Mouse (Mus musculus): ENCODE measurements around the gene Slit1. TPM values are rescaled to one million over a fixed set of nuclear protein-coding genes. Genes with fewer than 3 reads are reported as not detected.

Slit1 gene
- polyA plus RNA-seq, 1 experiment from 2014 or later = 14.8 TPM

GRCm38 (mm10) chr19:41719436-41719835 lies 24.0 kb downstream of the Slit1 start:
- H3K4me1 ChIP-seq = peaks cover 45% of the 10 kb centered on the region
- 80% methylated on average over 8 of the region's 8 CpGs for WGBS

DNA sequence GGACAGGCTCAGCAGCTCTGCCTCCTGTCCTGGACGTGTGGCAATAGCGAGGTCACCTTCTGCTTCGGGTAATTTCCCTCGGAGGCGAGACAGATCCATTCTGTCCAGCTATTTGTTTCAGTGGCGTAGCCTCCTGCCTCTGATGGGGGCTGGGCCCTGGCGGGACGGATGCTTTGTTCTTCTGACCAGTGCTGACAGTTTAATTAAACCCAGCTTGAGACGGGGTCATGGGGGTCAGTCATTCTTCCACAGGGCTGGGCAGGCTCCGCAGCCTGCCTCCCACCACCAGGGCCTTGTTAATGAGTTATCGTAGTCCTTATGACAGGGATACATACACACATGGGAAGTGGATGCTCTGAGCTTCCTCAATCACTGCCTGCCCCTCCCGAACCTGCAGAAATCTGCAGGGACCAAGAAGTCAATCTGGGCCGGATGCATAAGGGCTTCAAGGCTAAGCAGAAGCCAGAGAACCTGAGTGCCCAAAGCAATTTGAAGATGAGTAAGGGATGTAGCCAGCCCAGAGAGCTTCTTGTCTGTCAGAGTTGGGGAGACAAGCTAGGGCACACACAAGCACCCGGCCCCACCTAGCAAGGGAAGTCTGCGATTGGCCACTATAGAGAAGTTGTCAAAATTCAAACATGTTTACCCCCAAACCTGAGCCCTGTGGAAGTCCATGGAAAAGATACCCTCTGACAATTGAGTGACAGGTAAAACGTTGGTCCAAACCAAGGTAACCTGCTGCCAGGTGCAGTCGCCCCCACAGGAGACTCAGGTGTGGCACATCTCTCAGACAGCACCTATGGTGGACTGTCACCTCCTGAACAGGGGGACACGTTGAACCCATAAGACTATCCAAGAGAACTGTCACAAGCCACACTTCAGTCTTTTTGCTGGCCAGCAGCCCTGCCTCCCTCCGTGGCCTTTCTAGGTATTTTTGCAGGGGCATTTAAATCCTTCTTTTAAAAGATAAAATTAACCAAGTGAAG lies 26.9 kb downstream of the Slit1 start:
- H3K9ac ChIP-seq (replicated peaks) = no peak overlapping the region
- no peak overlapping the region for H3K4me2 ChIP-seq (replicated peaks)
- no peak overlapping the region for H3K4me3 ChIP-seq
- peak overlapping the region; percentile 50 for H3K27ac ChIP-seq (replicated peaks)
- peaks cover 47% of the 10 kb centered on the region for H3K4me1 ChIP-seq
- peaks cover 48% of the 10 kb centered on the region for H3K27me3 ChIP-seq
- WGBS = 20% methylated on average over 19 of the region's 19 CpGs
- H3K36me3 ChIP-seq = no peaks in the 10 kb centered on the region
- peak; percentile 64; the same call in 1 of the 2 replicates for ATAC-seq (ENCODE audit: low FRiP score, low read depth)
- no peaks in the 10 kb centered on the region for H3K9me3 ChIP-seq

More at GRCm38 (mm10) chr19:41719436-41719835, 24.0 kb downstream of the Slit1 start:
- ATAC-seq (ENCODE audit: low FRiP score, low read depth) = no peak
- Histone ChIP-seq H3K4me3 (no peak overlapping the region), H3K27me3 (peaks cover 28% of the 10 kb centered on the region), H3K36me3 (no peaks in the 10 kb centered on the region), H3K27ac (replicated peaks) (no peak overlapping the region), H3K4me2 (replicated peaks) (no peak overlapping the region), H3K9me3 (no peaks in the 10 kb centered on the region), H3K9ac (replicated peaks) (no peak overlapping the region)

- Histone ChIP-seq H3K4me2 (replicated peaks) (no peak overlapping the region), H3K9ac (replicated peaks) (no peak overlapping the region), H3K27me3 (peaks cover 58% of the 10 kb centered on the region), H3K27ac (replicated peaks) (peak overlapping the region; percentile 22), H3K4me3 (no peak overlapping the region), H3K9me3 (no peaks in the 10 kb centered on the region), H3K36me3 (no peaks in the 10 kb centered on the region), H3K4me1 (peaks cover 46% of the 10 kb centered on the region)
- WGBS = 53% methylated on average over 9 of the region's 9 CpGs
- ATAC-seq (ENCODE audit: low FRiP score, low read depth) = no peak
These were observed 29.0 kb downstream of the Slit1 start for GRCm38 (mm10) chr19:41714431-41714917.

DNA sequence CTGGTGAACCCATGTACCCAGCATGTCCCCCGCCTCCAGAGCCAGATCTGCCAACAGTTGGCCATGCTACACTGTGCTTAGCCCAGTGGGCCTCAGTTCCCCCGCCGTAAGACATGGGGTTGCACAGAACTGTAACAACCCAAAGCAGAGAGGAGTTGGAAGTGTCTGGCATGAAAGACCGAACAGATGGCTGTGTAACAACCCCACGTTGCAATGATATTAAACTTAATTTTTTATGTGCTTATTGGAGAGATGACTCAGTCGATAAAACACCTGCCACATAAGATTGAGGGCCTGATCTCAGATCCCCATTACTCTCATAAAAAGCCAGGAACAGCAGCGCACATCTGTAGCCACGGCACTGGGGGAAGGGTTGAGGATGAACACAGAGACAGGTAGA lies 30.6 kb downstream of the Slit1 start:
- Histone ChIP-seq H3K9ac (replicated peaks) (no peak overlapping the region), H3K4me1 (peaks cover 33% of the 10 kb centered on the region), H3K27ac (replicated peaks) (no peak overlapping the region), H3K4me2 (replicated peaks) (no peak overlapping the region), H3K4me3 (no peak overlapping the region), H3K27me3 (peaks cover 46% of the 10 kb centered on the region), H3K36me3 (no peaks in the 10 kb centered on the region), H3K9me3 (no peaks in the 10 kb centered on the region)
- ATAC-seq (ENCODE audit: low FRiP score, low read depth) = no peak
- WGBS = 94% methylated on average over 8 of the region's 8 CpGs

DNA sequence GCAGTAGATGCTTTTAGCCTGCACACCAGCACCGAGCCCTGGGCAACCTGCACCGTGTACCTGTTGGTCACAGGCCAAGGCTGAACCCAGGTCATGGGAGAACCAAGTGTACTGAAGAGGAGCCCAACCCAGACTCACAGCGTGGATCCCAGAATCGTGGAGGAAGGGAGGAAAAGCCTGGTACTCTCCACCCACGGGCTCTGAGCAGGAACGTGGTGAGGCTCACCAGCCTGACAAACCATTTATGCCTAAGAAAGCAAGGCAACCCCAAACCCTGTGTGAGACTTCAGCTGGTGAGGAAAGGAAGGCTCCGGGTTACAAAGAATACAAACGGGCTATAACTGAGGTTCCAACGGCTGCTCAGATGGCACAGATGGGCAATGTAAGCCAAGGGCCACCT lies 31.8 kb downstream of the Slit1 start:
- 90% methylated on average over 9 of the region's 9 CpGs for WGBS
- peaks cover 33% of the 10 kb centered on the region for H3K4me1 ChIP-seq
- peaks cover 49% of the 10 kb centered on the region for H3K27me3 ChIP-seq
- H3K4me3 ChIP-seq = no peak overlapping the region
- no peak overlapping the region for H3K27ac ChIP-seq (replicated peaks)
- no peak overlapping the region for H3K9ac ChIP-seq (replicated peaks)
- no peak overlapping the region for H3K4me2 ChIP-seq (replicated peaks)
- no peaks in the 10 kb centered on the region for H3K36me3 ChIP-seq
- H3K9me3 ChIP-seq = no peaks in the 10 kb centered on the region
- ATAC-seq (ENCODE audit: low FRiP score, low read depth) = no peak

- WGBS = 77% methylated on average over 12 of the region's 12 CpGs
- no peak overlapping the region for H3K9ac ChIP-seq (replicated peaks)
- no peak overlapping the region for H3K4me3 ChIP-seq
- peaks cover 33% of the 10 kb centered on the region for H3K4me1 ChIP-seq
- no peak overlapping the region for H3K27ac ChIP-seq (replicated peaks)
- H3K4me2 ChIP-seq (replicated peaks) = no peak overlapping the region
- H3K9me3 ChIP-seq = no peaks in the 10 kb centered on the region
- no peak for ATAC-seq (ENCODE audit: low FRiP score, low read depth)
- H3K27me3 ChIP-seq = peaks cover 51% of the 10 kb centered on the region
- no peaks in the 10 kb centered on the region for H3K36me3 ChIP-seq
These were observed 33.8 kb downstream of the Slit1 start for GRCm38 (mm10) chr19:41709497-41710165.

DNA sequence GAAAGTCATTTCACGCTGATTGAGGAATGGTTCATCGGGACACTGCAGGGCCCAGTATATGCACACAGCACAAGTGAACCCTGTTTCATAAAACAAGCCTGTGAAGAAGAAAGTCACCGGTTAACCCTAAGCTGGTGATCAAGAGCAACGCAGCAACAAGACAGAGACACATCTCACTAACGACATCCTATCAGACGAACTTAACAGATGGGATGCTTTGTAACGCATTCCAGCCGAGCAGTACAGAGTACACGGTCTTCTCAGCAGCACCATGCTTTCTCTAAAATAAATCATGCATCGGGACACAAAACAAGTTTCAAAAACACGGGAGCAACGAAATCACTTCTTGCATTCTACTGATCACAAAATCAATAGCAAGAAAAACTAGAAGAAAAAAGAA lies 35.6 kb downstream of the Slit1 start:
- peaks cover 28% of the 10 kb centered on the region for H3K4me1 ChIP-seq

DNA sequence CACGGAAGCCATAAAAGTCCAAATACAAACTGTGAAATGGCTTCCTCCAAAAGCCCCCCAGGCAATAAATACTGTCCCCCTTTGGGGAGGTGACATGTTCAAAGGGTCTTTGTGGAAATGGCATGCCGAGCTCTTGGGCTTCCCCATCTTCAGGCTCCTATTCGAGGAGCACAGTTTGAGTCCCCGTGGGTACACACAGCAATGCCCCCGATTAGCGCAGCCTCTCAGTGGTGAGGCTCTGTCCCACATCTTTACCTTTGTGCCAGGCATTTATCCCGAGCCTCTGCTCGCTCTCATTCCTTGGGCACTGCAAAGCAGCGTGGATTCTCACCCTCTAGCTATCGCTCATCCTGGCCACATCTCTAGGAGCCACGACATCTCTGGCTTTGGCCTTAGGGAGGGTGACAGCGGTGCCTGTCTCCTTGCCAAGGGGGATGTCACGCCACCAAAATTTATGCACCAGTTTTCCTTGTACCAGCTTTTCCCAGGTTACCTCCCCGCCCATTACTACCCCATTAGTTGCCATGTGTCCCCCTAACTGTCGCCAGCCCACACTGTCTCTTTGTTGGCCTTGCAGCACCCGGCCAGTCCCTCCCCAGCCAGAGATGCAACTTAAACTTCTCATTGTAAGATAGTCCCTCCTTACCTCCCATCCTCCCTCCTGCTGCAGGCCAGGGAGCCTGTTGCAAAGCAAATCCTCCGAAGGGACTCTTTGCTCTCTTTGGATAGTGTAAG lies 37.2 kb downstream of the Slit1 start:
- Histone ChIP-seq H3K9me3 (no peaks in the 10 kb centered on the region), H3K27me3 (peaks cover 41% of the 10 kb centered on the region), H3K4me2 (replicated peaks) (no peak overlapping the region), H3K27ac (replicated peaks) (peak overlapping the region; percentile 1; the same call in 1 of the 2 replicates), H3K4me3 (no peak overlapping the region), H3K4me1 (peaks cover 28% of the 10 kb centered on the region), H3K36me3 (no peaks in the 10 kb centered on the region), H3K9ac (replicated peaks) (no peak overlapping the region)
- no peak for ATAC-seq (ENCODE audit: low FRiP score, low read depth)
- 60% methylated on average over 17 of the region's 17 CpGs for whole genome bisulfite sequencing

More for the DNA sequence above, 35.6 kb downstream of the Slit1 start:
- no peak for ATAC-seq (ENCODE audit: low FRiP score, low read depth)
- Histone ChIP-seq H3K36me3 (no peaks in the 10 kb centered on the region), H3K9me3 (no peaks in the 10 kb centered on the region), H3K27ac (replicated peaks) (peak overlapping the region; percentile 11; the same call in 1 of the 2 replicates), H3K9ac (replicated peaks) (no peak overlapping the region), H3K4me3 (no peak overlapping the region), H3K4me2 (replicated peaks) (no peak overlapping the region), H3K27me3 (peaks cover 43% of the 10 kb centered on the region)
- 71% methylated on average over 12 of the region's 12 CpGs for WGBS

GRCm38 (mm10) chr19:41705416-41705815 lies 38.0 kb downstream of the Slit1 start:
- WGBS = 30% methylated on average over 12 of the region's 12 CpGs
- peaks cover 32% of the 10 kb centered on the region for H3K4me1 ChIP-seq
- no peak overlapping the region for H3K4me2 ChIP-seq (replicated peaks)
- H3K27me3 ChIP-seq = peaks cover 42% of the 10 kb centered on the region
- H3K9ac ChIP-seq (replicated peaks) = no peak overlapping the region
- H3K27ac ChIP-seq (replicated peaks) = 0 out of 2 replicates have a peak overlapping the region, but pooled peaks have one; percentile 21
- no peaks in the 10 kb centered on the region for H3K36me3 ChIP-seq
- ATAC-seq (ENCODE audit: low FRiP score, low read depth) = no peak
- H3K4me3 ChIP-seq = no peak overlapping the region
- H3K9me3 ChIP-seq = no peaks in the 10 kb centered on the region

DNA sequence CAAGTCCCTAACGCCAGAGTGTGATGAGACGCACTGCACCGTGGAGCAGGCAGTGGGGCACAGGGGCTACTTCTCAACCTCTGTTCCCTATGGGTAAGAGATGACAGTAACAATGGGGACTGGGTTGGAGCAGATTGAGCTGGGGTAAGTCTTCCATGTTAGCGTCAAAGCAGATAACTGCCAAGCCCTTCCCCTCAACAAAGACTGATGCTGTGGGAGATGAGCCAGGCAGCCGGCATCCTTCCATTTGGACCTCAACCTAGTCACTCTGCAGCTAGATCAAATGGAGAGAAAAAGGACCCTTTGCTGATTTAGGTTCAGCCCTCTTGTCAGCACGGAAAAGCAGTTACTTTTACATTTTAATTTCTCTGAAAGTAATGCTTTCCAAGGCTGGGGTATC lies 40.8 kb downstream of the Slit1 start:
- WGBS = 77% methylated on average over 6 of the region's 6 CpGs
- no peak overlapping the region for H3K4me3 ChIP-seq
- peaks cover 50% of the 10 kb centered on the region for H3K27me3 ChIP-seq
- H3K4me1 ChIP-seq = peaks cover 56% of the 10 kb centered on the region
- no peak overlapping the region for H3K27ac ChIP-seq (replicated peaks)
- ATAC-seq (ENCODE audit: low FRiP score, low read depth) = no peak
- H3K4me2 ChIP-seq (replicated peaks) = no peak overlapping the region
- H3K9me3 ChIP-seq = no peaks in the 10 kb centered on the region
- H3K36me3 ChIP-seq = no peaks in the 10 kb centered on the region
- H3K9ac ChIP-seq (replicated peaks) = no peak overlapping the region

- Histone ChIP-seq H3K27ac (replicated peaks) (peak overlapping the region; percentile 77), H3K36me3 (no peaks in the 10 kb centered on the region), H3K4me3 (no peak overlapping the region), H3K4me1 (peaks cover 62% of the 10 kb centered on the region), H3K9me3 (no peaks in the 10 kb centered on the region), H3K4me2 (replicated peaks) (no peak overlapping the region), H3K27me3 (peaks cover 54% of the 10 kb centered on the region), H3K9ac (replicated peaks) (no peak overlapping the region)
- peak; percentile 45 for ATAC-seq (ENCODE audit: low FRiP score, low read depth)
- 12% methylated on average over 5 of the region's 5 CpGs for WGBS
These were observed 44.5 kb downstream of the Slit1 start for GRCm38 (mm10) chr19:41698857-41699424.

Data from midbrain, embryonic 12.5 days (tissue).